Mouse (Mus musculus) natural killer cell, adult 2 months (primary cell): Measurements from ENCODE around the gene Tardbp.
A peak's percentile ranks its signal among the peaks of the same experiment; 100 is the strongest.

Experiments used
- DNase-seq, 2 experiments: peaks; one replicate each; pipeline ENCODE4 v3.0.0; 2022; ENCODE audit warnings: low spot score in 2 of 2

The Tardbp gene

DNA sequence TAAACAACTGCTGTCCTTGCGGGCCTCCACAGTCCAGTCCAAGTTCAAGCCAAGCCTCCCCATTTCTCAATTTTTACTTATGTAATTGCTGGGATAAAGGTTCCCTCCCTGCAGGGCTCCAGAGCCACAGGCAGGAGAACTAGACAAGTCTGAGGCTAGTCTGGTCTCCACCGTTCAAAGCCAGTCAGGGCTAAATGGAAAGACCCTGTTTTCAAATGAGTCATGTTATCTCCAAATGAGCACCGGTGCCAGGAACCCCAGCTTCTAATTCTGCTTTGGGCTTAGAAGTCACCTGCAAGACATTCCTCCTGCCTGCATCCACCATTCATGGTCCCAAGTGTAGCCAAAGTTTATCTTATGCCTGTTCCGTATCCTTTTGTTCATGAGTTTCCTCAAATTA, 24.9 kb downstream of the Tardbp start:
- no peak for DNase-seq

DNA sequence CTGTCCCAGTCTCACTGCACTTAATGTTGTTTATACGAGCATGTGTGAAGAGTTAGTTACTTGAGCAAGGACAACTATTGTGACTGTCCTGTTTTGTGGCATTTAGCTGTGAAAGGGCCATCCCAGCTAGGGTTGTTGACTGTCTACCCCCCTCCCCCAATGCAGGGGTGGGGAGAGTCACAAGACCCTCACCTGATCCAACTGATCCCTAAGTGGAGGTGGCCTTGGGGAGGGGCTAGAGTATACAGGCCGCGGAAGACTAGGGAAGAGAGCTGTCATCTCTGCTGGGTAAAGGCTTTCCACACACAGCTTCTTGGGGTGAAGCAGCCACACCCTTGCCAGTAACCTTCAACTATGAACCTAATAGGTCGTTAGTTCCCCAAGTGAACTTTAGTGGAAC, 26.5 kb downstream of the Tardbp start:
- DNase-seq, result no peak

DNA sequence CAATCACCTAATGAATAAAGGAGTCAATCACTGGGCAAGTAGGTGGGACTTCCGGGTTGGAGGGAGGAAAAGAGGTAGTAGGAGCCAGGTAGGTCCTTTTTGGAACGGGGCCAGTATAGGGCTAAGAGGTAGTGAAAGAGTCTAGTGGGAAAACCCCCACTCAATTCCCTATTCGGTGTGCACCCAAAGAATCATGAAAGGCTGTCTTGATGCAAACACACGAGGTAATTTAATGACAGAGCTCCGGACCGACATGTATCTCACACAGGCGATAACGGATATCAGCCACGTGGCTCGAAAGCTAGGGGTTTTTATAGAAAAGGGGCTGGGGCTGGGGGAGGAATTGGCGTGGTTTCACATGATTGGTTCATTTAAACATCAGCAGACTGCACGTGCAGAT, 28.0 kb downstream of the Tardbp start:
- DNase-seq, result no peak

DNA sequence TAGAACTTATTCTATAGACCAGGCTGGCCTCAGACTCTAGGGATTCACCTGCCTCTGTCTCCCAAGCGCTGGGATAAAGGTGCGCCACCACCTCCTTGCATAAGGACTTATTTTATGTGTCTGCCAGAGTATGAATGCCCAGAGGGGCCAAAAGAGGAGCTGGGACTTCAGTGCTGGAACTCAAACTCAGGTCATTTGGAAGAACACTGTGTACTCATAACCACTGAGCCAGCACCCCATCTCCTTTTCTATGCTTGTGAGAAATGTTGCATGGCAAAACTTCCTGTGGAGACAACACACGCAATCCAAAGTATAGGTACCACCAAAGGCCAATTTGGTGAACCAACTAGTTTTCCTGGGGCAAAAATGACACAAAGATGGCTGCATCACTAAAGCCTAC, 30.1 kb downstream of the Tardbp start:
- DNase-seq, result no peak

- no peak for DNase-seq
Measured at GRCm38 (mm10) chr4:148595916-148596315, 30.9 kb downstream of the Tardbp start.

- no peak for DNase-seq
Measured at GRCm38 (mm10) chr4:148593996-148594395, 32.8 kb downstream of the Tardbp start.

- DNase-seq, result no peak
Measured at GRCm38 (mm10) chr4:148591637-148592380, 35.0 kb downstream of the Tardbp start.

- peak; percentile 91 to 94 for DNase-seq
Measured at GRCm38 (mm10) chr4:148591171-148591630, 35.6 kb downstream of the Tardbp start, which contains the start of gene Srm. TSS of gene Srm (plus strand) at chr4:148591503.

GRCm38 (mm10) chr4:148590421-148591170, 36.2 kb downstream of the Tardbp start:
- no peak for DNase-seq

DNA sequence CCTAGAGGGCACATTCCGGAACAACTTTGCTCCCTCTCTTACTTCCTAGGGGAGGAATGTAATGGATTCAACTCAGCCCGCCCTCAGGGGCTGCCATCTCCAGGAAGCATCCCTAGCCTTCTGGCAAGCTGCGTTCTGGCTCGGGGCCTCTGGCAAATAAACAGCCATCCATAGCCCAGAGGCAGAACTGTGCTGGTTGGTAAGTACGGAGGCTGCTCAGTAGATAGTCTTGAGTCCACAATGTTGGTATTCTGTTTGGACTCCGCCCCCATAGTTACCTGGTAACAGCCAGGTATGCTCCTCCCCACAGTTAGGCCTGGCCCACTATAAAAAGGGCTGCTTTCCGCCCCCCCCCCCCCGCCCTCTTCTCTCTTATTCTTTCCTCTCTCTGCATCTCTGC, 37.3 kb downstream of the Tardbp start:
- DNase-seq, result no peak

GRCm38 (mm10) chr4:148588793-148589192, 38.0 kb downstream of the Tardbp start:
- DNase-seq, result no peak

DNA sequence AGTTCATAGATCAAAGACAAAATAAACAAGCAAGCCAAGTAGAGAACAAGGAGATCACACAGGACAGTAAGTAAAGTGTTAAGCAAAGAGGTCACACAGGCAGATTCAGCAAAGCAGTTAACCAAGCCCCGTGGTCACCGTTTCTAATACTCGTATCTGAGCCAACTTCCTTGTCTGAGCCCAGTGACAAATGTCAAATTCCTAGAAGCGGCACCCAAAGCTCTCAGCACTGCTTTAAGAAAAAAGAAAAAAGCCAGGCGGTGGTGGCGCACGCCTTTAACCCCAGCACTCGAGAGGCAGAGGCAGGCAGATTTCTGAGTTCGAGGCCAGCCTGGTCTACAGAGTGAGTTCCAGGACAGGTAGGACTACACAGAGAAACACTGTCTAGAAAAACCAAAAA, 40.2 kb downstream of the Tardbp start:
- DNase-seq, result no peak

DNA sequence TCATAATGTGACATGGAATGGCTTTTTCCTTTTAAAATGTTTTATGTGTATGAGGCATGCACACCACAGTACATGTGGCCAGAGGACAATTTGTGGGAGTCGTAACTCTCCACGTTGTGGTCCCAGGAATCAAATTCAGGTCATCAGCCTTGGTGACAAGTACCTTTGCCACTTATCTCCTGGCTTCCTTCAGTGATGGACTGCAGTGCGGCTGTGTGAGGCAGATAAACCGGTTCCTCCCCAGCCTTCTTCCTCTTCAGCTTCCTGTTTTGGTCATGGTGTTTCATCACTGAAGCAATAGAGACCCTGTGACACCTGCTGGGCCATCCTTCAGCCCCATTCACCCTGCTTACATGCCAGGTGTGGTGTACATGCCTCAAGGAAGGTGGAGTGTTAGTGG, 43.6 kb downstream of the Tardbp start:
- DNase-seq, result no peak

DNA sequence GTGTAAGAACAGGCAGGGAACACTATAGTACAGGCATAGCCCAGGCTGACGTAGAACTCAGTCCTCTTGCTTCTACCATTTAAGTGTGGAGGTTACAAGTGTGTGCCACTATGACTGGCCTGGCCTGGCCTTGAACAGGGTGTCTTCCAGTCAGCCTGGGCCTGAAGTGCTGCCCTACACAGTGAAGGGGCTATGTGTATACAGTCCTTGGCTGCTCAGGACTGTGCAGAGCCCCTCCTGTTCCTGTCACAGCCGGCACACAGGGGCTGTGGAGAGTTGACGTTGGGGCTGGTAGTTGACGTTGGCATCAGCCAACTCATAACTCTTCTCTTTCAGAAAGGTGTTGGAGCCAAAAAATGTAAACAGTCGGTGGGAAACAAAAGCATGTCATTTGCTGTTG, 45.4 kb downstream of the Tardbp start:
- DNase-seq, result no peak

- no peak for DNase-seq
Measured at GRCm38 (mm10) chr4:148580765-148581164, 46.1 kb downstream of the Tardbp start.

DNA sequence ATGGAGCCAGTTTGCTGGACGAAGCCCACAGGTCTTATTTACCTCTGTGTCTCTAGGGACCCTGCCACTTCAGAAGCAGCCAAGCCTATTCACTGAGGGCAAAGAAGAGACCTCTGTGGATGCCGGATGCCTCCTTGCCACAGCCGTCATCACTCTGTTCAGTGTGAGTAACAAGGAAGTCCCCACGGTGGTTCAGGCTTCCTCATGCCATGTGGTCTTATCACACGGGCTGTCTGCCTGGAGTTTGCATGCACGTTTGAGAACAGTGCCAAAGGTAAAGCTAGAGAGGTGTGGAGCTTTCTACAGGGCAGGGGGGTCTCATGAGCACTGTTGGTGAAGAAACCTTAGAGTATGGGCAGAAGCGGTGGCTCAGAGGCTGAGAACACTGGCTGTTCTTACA, 53.6 kb downstream of the Tardbp start:
- no peak for DNase-seq

GRCm38 (mm10) chr4:148570693-148571295, 56.0 kb downstream of the Tardbp start:
- DNase-seq, result no peak

- no peak for DNase-seq
Measured at GRCm38 (mm10) chr4:148570138-148570537, 56.7 kb downstream of the Tardbp start.

- no peak for DNase-seq
Measured at GRCm38 (mm10) chr4:148563595-148563994, 63.2 kb downstream of the Tardbp start.

DNA sequence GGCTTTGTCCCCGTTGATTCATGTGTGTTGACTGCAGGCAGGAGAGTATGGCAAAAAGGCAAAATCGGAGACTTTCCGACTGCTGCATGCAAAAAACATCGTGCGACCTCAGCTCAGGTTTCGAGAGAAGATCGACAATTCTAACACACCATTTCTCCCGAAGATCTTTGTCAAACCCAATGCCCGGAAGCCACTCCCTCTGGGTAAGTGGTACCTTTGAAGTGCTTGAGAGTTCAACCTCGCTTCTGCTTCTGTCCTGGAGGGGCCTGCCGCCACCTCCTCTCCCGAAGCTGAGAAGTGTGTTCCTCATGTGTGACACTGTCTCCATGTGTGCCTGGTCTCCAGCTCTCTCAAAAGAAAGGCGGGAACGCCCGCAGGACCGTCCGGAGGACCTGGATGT, 64.1 kb downstream of the Tardbp start:
- DNase-seq, result no peak
